Mouse (Mus musculus) forebrain, embryonic 15.5 days (tissue): ENCODE results near the gene Rgs6. TPM values are rescaled to one million over a fixed set of nuclear protein-coding genes. Genes with fewer than 3 reads are reported as not detected.

Source experiments
- ATAC-seq: fragments of 200-750 bp; cut with Nextera tagmentation; replicated peaks from 2 replicates; pipeline ENCODE4 v1.8.0; 2017; ENCODE audit warnings: mild to moderate bottlenecking, moderate TSS enrichment, moderate library complexity
- H3K27ac ChIP-seq: fragments of 300-500 bp; sonication (generic); replicated peaks from 2 replicates; pipeline ENCODE4 v1.5.1; 2015; ENCODE audit warnings: mild to moderate bottlenecking, inconsistent platforms
- H3K27me3 ChIP-seq: fragments of 300-500 bp; sonication (generic); 2 replicates; pipeline ENCODE4 v1.6.1; 2015; ENCODE audit warnings: inconsistent platforms
- H3K36me3 ChIP-seq: fragments of 300-500 bp; sonication (generic); 2 replicates; pipeline ENCODE4 v1.6.1; 2015; ENCODE audit warnings: mild to moderate bottlenecking, inconsistent platforms
- H3K4me1 ChIP-seq: fragments of 300-500 bp; sonication (generic); 2 replicates; pipeline ENCODE4 v1.6.1; 2015; ENCODE audit warnings: inconsistent platforms
- H3K4me2 ChIP-seq: fragments of 300-500 bp; sonication (generic); replicated peaks from 2 replicates; pipeline ENCODE4 v1.6.1; 2015; ENCODE audit warnings: mild to moderate bottlenecking, inconsistent platforms
- H3K4me3 ChIP-seq: fragments of 300-500 bp; sonication (generic); 2 replicates; pipeline ENCODE4 v1.5.1; 2015; ENCODE audit warnings: mild to moderate bottlenecking, inconsistent platforms
- H3K9ac ChIP-seq: fragments of 300-500 bp; sonication (generic); replicated peaks from 2 replicates; pipeline ENCODE4 v1.6.1; 2015; ENCODE audit warnings: mild to moderate bottlenecking, inconsistent platforms
- H3K9me3 ChIP-seq: fragments of 300-500 bp; sonication (generic); 2 replicates; pipeline ENCODE4 v1.6.1; 2016; ENCODE audit warnings: inconsistent platforms
- WGBS: fragments of 180-500 bp; shearing (Covaris S2); methylation state at CpG from one replicate; pipeline ENCODE4 v1.1.7; 2015; ENCODE audit warnings: mixed read lengths; 5-methylcytosine and 5-hydroxymethylcytosine counted together
- polyA plus RNA-seq: library from polyadenylated mRNA; unstranded; fragments of >200 nt; fragmentation: Nextera tagmentation; extraction: Ambion mirVana; gene quantifications from 2 replicates; pipeline ENCODE4 v1.2.1, GENCODE M21; 2015

Gene Rgs6
- polyA plus RNA-seq, 1 experiment from 2014 or later, result 11.6 TPM

- Histone ChIP-seq H3K27me3 (no peaks in the 10 kb centered on the region), H3K9ac (no peak overlapping the region), H3K9me3 (no peaks in the 10 kb centered on the region), H3K36me3 (no peaks in the 10 kb centered on the region), H3K27ac (peak overlapping the region; percentile 75), H3K4me2 (no peak overlapping the region), H3K4me3 (no peak overlapping the region), H3K4me1 (peaks cover 6% of the 10 kb centered on the region; the same call in 1 of the 2 replicates)
- 80% methylated on average over 9 of the region's 9 CpGs for WGBS
- ATAC-seq, result no peak
Observed at GRCm38 (mm10) chr12:82961111-82961510, 373.0 kb downstream of the Rgs6 start.

- Histone ChIP-seq H3K4me1 (peaks cover 6% of the 10 kb centered on the region; the same call in 1 of the 2 replicates), H3K36me3 (no peaks in the 10 kb centered on the region), H3K9ac (no peak overlapping the region), H3K4me3 (no peak overlapping the region), H3K27ac (peak overlapping the region; percentile 42), H3K9me3 (no peaks in the 10 kb centered on the region), H3K27me3 (no peaks in the 10 kb centered on the region), H3K4me2 (no peak overlapping the region)
- no peak; the same call in 1 of the 2 replicates for ATAC-seq
- 59% methylated on average over 4 of the region's 4 CpGs for WGBS
Observed at GRCm38 (mm10) chr12:82961852-82962251, 373.8 kb downstream of the Rgs6 start.

DNA sequence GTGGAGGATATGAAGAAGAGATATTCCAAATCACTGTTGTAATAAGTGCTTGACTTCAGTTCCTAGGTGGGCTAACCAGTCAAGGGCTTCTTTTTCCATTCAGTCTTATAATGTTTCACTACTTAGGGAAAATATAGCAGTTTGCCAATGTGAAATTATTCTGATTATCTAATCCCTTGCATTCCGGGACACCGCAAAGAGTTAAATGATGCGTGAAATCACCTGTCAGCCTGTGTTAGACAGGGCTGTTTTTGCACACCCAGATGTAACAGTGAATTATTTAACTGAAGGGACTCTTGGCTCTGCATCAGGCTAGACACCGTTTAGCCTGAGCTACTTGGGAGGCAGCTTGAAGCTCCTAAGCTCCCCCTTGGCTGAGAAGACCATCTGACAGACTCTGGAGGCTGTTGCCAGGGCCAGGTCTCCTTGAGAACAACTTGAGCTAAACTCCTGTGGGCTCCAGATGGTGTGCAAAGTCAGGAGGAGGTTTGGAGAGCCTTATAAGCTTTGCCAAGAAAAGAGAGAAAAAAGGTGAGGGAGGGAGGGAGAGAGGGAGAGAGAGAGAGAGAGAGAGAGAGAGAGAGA is 382.5 kb downstream of the Rgs6 start:
- no peaks in the 10 kb centered on the region for H3K27me3 ChIP-seq
- WGBS, result 32% methylated on average over 4 of the region's 4 CpGs
- H3K4me2 ChIP-seq, result no peak overlapping the region
- no peak overlapping the region for H3K9ac ChIP-seq
- peak; percentile 58; the same call in 1 of the 2 replicates for ATAC-seq
- no peak overlapping the region for H3K4me3 ChIP-seq
- no peak overlapping the region for H3K27ac ChIP-seq
- no peaks in the 10 kb centered on the region for H3K36me3 ChIP-seq
- H3K9me3 ChIP-seq, result no peaks in the 10 kb centered on the region
- H3K4me1 ChIP-seq, result 0 out of 2 replicates have a peak, but pooled peaks cover 2% of the 10 kb centered on the region

- 77% methylated on average over 1 of the region's 1 CpGs for WGBS
- Histone ChIP-seq H3K9me3 (no peaks in the 10 kb centered on the region), H3K4me1 (0 out of 2 replicates have a peak, but pooled peaks cover 2% of the 10 kb centered on the region), H3K9ac (no peak overlapping the region), H3K36me3 (no peaks in the 10 kb centered on the region), H3K4me3 (no peak overlapping the region), H3K27me3 (no peaks in the 10 kb centered on the region), H3K4me2 (no peak overlapping the region), H3K27ac (no peak overlapping the region)
- ATAC-seq, result no peak
Observed at GRCm38 (mm10) chr12:82971176-82971575, 383.1 kb downstream of the Rgs6 start.

DNA sequence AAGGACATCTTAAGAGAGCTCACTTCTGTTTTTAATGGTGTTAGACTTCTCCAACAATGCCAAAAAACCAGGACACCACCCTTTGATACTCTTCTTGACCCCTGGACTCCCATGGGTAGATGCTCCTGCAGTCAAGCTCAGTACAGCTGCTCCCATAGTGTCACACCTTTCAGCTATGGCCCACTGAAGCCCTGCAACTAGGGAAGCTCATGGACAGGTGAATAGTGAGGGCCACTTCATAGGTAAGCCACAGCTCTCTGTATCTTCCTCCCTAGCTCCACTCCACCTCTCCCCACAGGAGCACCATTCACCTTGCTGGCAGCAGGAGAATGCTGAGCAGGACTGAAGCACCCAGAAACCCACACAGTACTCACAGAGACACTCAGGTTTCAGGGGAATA is 384.6 kb downstream of the Rgs6 start:
- Histone ChIP-seq H3K27ac (no peak overlapping the region), H3K9me3 (no peaks in the 10 kb centered on the region), H3K9ac (no peak overlapping the region), H3K4me3 (no peak overlapping the region), H3K4me2 (no peak overlapping the region), H3K36me3 (no peaks in the 10 kb centered on the region), H3K27me3 (no peaks in the 10 kb centered on the region), H3K4me1 (0 out of 2 replicates have a peak, but pooled peaks cover 2% of the 10 kb centered on the region)
- ATAC-seq, result no peak

GRCm38 (mm10) chr12:82973771-82974170 is 385.7 kb downstream of the Rgs6 start:
- 92% methylated on average over 3 of the region's 3 CpGs for WGBS
- Histone ChIP-seq H3K4me1 (0 out of 2 replicates have a peak, but pooled peaks cover 2% of the 10 kb centered on the region), H3K36me3 (no peaks in the 10 kb centered on the region), H3K4me2 (no peak overlapping the region), H3K27me3 (no peaks in the 10 kb centered on the region), H3K27ac (no peak overlapping the region), H3K9me3 (no peaks in the 10 kb centered on the region), H3K9ac (no peak overlapping the region), H3K4me3 (no peak overlapping the region)
- no peak for ATAC-seq

DNA sequence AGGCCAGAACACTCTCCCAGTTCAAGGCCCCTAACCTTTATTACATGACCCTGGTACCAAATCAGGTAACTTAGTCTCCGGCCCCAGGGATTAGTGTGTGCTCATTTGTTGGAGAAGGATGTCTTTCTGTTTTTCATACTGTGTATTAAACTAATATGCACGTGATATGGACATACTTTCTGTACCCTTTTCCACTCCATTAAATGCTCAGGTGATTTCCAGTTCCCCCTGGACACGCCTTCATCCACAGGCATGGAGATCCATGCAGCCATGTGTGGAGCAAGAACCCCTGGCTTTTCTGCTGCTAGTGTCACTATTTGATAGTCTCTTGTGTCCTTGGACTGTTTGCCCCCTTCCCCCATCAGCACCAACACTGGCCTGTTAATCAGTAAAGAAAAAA is 390.2 kb downstream of the Rgs6 start:
- ATAC-seq, result no peak
- no peak overlapping the region for H3K9ac ChIP-seq
- H3K4me1 ChIP-seq, result no peaks in the 10 kb centered on the region
- H3K4me3 ChIP-seq, result no peak overlapping the region
- no peaks in the 10 kb centered on the region for H3K9me3 ChIP-seq
- H3K27ac ChIP-seq, result no peak overlapping the region
- H3K36me3 ChIP-seq, result no peaks in the 10 kb centered on the region
- WGBS, result 90% methylated on average over 3 of the region's 3 CpGs
- no peaks in the 10 kb centered on the region for H3K27me3 ChIP-seq
- no peak overlapping the region for H3K4me2 ChIP-seq

DNA sequence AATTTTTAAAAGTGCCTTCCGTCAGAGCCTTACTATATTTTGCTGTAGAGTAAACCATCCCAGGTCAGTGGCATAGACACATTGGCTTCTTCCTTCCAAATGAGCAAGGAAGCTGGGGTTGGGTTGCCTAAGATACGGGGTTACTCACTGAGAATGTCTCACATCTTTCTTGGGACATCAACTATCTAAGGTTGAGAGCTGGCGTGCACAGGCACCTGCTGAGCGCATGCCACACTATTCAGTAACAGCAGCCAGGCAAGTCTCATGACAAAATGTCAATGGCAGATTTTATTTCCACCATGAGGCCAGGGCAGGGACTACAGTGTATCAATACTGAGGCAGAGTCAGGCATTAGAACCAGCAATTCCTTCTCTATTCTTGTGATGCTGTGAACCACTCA is 394.6 kb downstream of the Rgs6 start:
- Histone ChIP-seq H3K4me3 (no peak overlapping the region), H3K27ac (no peak overlapping the region), H3K4me2 (no peak overlapping the region), H3K9me3 (no peaks in the 10 kb centered on the region), H3K27me3 (no peaks in the 10 kb centered on the region), H3K36me3 (no peaks in the 10 kb centered on the region), H3K9ac (no peak overlapping the region), H3K4me1 (no peaks in the 10 kb centered on the region)
- WGBS, result 92% methylated on average over 4 of the region's 4 CpGs
- ATAC-seq, result no peak

DNA sequence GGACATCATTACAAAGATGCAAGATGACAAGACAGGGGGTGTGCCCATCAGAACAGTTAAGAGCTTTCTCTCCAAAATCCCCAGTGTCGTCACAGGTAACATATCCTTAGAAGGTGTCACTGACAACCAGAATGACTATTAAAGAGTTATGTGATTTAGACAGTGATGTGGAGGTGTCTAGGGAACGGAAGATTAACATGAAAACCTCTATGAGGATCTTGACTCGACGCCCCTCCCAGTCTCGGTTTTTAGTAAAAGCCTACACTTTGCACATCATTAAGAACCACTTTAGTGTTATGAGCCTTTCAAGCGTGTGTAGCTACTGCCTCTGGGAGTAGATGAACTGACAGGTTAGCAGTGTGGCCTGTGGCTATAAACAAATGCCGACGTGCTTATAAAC is 397.2 kb downstream of the Rgs6 start:
- ATAC-seq, result no peak

GRCm38 (mm10) chr12:82987661-82988060 is 399.6 kb downstream of the Rgs6 start:
- no peak for ATAC-seq
- Histone ChIP-seq H3K27ac (no peak overlapping the region), H3K4me1 (no peaks in the 10 kb centered on the region), H3K9ac (no peak overlapping the region), H3K4me3 (no peak overlapping the region), H3K9me3 (no peaks in the 10 kb centered on the region), H3K36me3 (no peaks in the 10 kb centered on the region), H3K4me2 (no peak overlapping the region), H3K27me3 (no peaks in the 10 kb centered on the region)
- 58% methylated on average over 1 of the region's 1 CpGs for WGBS

More for the DNA sequence above, 397.2 kb downstream of the Rgs6 start:
- Histone ChIP-seq H3K27ac (no peak overlapping the region), H3K36me3 (no peaks in the 10 kb centered on the region), H3K4me3 (no peak overlapping the region), H3K9ac (no peak overlapping the region), H3K27me3 (no peaks in the 10 kb centered on the region), H3K4me2 (no peak overlapping the region), H3K9me3 (no peaks in the 10 kb centered on the region), H3K4me1 (no peaks in the 10 kb centered on the region)
- 80% methylated on average over 8 of the region's 8 CpGs for WGBS

DNA sequence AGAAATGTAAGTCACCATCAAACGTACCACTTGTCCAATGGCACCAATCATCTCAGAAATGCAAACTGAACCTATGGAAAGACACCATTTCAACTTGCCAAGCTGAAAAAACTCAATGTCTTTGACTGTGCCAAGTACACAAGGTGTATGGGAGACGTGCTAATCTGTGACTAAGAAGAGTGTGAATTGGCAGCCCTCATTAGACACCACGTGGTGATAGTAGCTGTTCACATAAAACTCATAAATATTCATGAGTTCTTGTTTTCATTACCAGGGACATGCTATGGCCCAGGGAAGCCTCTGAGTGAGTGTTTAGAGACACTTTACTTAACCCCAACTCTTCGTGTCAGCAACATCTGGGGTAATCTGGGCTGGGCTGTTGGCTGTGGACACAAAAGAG is 405.8 kb downstream of the Rgs6 start:
- Histone ChIP-seq H3K9me3 (no peaks in the 10 kb centered on the region), H3K9ac (no peak overlapping the region), H3K27me3 (no peaks in the 10 kb centered on the region), H3K4me1 (peaks cover 16% of the 10 kb centered on the region), H3K4me3 (no peak overlapping the region), H3K36me3 (no peaks in the 10 kb centered on the region), H3K27ac (peak overlapping the region; percentile 54), H3K4me2 (no peak overlapping the region)
- 19% methylated on average over 4 of the region's 4 CpGs for WGBS
- peak; percentile 71 for ATAC-seq

DNA sequence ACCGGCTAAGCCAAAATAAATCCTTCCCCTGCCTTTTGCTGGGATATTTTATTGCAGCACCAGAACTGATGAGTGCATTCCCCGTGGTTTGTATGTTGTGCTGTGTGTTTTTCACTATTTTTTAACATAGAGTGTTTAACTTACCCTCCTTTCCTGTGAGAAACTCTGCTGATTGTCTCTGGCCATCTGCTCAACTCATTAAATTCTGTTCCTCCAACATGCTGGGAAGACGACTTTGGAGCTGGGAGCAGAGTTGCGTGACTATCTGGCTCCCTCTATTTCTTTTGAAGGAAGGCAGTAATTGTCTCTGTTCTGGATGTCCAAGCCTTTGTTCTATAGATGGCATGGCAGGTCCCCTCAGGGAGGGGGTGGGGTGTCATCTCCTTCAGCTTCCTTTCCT is 408.7 kb downstream of the Rgs6 start:
- no peaks in the 10 kb centered on the region for H3K9me3 ChIP-seq
- no peak overlapping the region for H3K4me3 ChIP-seq
- no peak overlapping the region for H3K4me2 ChIP-seq
- H3K27ac ChIP-seq, result peak overlapping the region; percentile 11; the same call in 1 of the 2 replicates
- H3K27me3 ChIP-seq, result no peaks in the 10 kb centered on the region
- no peak for ATAC-seq
- WGBS, result 28% methylated on average over 4 of the region's 4 CpGs
- H3K36me3 ChIP-seq, result no peaks in the 10 kb centered on the region
- H3K9ac ChIP-seq, result no peak overlapping the region
- peaks cover 16% of the 10 kb centered on the region for H3K4me1 ChIP-seq
